Mouse (Mus musculus) kidney, adult 2 months (tissue): Measurements from ENCODE around the gene Lsm7.

Experiments used
- CTCF ChIP-seq: fragments of 200-500 bp; conservative IDR thresholded peaks from 2 replicates; pipeline ENCODE4 v1.5.1; 2011; ENCODE audit warnings: low read depth, mild to moderate bottlenecking, control low read depth, low read length, moderate library complexity, mixed read lengths; ENCODE audit not compliant: insufficient read depth, insufficient read length
- POLR2A ChIP-seq: fragments of 200-500 bp; IDR thresholded peaks from one replicate; pipeline ENCODE4 v1.6.1; 2011; ENCODE audit warnings: low read depth, low read length, control low read depth

DNA sequence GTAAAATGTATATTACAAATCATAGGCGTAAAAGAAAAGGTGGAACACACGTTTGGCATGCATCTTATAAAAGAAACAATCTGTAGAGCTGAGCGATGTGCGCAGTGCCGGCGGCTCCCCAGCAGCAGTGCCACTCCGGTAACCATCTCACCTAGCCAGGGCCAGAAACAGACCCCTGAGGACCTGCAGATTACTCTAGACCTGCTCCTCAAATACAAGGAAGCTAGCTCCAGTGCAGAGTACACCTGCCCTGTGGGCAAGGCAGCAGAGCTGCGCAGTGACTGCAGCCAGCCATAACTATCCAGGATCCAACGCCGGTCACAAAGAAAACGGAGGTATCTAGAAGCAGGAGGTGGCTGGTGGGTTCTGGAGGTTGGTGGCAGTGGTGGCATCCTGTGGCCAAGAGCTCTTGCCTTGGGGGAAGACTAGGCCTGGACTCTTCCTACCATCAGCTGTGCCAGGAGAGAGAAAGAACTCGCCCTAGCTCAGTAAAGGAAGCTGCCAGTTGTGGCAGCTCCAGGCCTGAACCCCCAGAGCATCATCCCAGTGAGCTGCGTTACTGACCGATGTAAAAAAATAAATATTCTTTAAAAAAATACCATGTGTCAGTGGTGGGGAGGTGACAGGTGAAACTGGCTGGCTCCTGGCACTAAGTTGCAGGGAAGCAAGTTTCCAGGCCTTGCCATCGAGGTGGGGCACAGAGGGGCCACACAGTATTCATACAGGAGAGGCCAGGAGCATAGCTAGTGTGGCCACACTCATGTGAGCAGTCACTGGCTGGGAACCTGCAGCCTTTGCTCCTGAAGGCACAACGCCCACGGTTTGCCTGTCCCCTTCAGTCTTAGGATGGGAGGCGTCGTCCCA lies 46.6 kb upstream of the Lsm7 start:
- no peak for TF ChIP-seq POLR2A
- TF ChIP-seq CTCF, result no peak
